Mouse (Mus musculus) telencephalon, adult 2 months (tissue): Measurements from ENCODE around the gene Kcnma1.

Source experiments
- DNase-seq: peaks from one replicate; pipeline ENCODE4 v3.0.0-alpha.2; 2011; ENCODE audit warnings: low read depth, low spot score

The Kcnma1 gene

DNA sequence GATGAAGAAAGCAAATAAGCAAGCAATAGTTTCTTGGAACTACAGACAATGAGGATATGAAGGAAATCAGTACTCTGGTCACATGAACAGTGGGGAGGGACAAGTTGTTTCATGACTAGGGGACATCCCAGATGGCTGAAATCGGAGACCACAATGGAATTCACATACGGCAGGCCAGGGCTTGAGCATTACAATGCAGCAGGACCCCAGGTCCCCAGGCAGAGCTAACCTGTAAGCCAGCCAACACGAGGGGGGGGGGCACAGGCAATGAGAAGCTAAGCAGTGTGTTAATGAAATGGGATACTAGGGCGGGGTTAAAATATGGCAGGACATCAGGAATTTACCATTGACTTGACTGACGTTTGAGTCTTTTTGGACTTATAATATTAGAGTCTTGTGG lies 324.6 kb downstream of the Kcnma1 start:
- DNase-seq = no peak

- DNase-seq = no peak
Measured at GRCm38 (mm10) chr14:23688513-23688912, 325.8 kb downstream of the Kcnma1 start.

DNA sequence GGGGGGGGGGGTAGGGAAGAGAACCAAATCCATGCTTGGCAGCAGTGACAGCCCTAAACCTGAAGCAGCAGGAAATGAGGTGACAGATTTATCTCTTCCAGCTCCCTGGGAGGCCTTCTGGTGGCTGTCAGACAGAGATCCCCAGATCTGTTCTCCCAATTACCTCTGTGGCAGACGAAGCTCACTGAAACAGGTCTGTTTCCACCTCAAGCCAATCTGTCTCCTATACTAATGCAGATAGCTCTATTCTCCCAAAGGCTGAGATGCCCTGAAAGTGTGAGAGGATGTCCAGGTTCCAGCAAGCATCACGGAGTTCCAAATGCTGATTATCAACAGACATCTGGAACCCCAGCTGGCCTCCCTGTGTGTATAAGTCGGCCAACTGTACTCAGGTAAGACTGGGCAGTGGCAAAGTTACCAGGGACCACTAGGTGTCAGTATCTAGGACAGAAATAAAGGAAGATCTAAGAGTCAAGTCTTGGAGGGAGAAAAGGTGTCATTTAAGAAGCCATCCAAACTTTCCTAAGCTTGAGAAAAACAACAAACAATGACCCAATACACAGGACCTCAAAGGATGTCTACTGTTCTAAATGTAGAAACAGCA lies 329.7 kb downstream of the Kcnma1 start:
- no peak for DNase-seq

DNA sequence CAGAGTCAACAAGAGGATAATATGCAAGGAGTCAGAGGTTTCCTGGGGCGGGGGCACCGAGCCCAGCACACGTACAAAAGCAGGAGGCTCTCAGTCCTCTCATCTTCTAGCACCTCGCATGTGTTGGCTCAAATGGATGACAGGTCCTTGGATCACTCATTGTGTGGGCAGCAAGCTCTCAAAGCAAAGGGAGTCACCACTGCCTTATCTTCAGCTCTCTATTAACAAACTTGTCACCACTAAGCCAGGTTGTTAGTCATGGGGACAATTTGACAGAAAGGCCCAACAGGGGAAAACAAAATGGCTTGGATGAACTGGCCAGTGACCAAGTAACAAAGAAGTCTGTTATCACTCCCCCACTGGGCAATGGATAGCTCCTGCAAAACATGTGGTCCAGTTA lies 331.5 kb downstream of the Kcnma1 start:
- DNase-seq = no peak

- no peak for DNase-seq
Measured at GRCm38 (mm10) chr14:23679378-23679777, 334.9 kb downstream of the Kcnma1 start.

- peak; percentile 63 for DNase-seq
Measured at GRCm38 (mm10) chr14:23666420-23666819, 347.9 kb downstream of the Kcnma1 start.

DNA sequence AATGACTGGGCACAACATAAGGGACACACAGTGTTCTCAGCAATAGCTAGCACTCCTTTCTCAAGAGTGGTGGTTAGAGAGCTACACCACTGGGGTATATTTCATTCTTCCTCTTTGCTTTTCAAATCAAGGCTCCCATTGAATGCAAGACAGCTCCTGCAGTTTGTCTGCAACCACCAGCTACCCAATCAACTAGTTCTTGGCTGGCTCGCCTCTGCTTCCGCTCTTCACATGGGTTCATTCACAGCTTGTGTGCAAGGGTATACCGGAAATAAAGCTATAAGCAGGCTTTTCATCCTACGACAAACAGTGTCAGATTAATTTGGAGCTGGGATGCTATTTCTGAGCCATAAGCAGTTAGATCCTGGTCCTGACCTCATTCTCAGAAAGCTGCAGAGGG lies 362.6 kb downstream of the Kcnma1 start:
- DNase-seq = no peak

DNA sequence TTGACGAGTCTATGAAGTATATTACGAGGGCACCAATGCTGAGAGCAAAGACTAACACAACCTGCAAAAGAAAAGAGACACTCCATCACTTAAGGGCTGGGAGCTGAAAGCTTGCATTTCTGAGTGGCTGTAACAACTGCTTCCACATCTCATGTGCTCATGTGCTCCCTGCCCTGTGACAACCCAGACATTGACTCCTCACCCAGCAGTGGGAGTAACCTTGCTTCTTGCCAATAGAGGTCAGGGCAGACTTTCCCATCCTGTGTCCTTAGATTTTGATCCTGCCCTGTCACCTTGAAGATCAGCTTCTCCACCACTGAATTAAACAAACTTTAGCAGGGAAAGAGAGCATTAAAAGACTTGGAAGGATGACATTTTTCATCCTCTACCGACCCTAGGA lies 364.2 kb downstream of the Kcnma1 start:
- DNase-seq = no peak

GRCm38 (mm10) chr14:23645361-23646063 lies 368.8 kb downstream of the Kcnma1 start:
- peak; percentile 72 for DNase-seq

DNA sequence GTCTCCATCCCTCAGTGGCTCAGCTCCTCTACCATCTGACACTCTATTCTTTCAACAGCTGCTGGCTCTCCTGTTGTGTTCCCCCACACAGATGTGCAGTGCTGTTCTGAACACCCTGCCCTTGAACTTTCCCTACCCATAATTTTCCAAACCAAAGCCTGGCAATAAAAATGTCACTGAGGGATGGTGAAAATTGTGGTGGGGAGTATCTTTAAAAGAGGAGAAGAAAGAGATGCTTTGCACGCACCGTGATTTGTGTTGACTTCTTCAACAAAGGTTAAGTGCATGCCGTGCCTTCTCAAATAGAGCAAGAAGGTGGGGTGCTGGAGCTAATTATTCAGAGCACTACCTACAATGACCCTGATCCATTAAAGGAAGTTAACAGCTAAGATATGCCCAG lies 371.1 kb downstream of the Kcnma1 start:
- no peak for DNase-seq

GRCm38 (mm10) chr14:23640665-23641064 lies 373.6 kb downstream of the Kcnma1 start:
- DNase-seq = no peak

- DNase-seq = no peak
Measured at GRCm38 (mm10) chr14:23638078-23638695, 376.1 kb downstream of the Kcnma1 start.

- DNase-seq = no peak
Measured at GRCm38 (mm10) chr14:23635903-23636302, 378.4 kb downstream of the Kcnma1 start.

DNA sequence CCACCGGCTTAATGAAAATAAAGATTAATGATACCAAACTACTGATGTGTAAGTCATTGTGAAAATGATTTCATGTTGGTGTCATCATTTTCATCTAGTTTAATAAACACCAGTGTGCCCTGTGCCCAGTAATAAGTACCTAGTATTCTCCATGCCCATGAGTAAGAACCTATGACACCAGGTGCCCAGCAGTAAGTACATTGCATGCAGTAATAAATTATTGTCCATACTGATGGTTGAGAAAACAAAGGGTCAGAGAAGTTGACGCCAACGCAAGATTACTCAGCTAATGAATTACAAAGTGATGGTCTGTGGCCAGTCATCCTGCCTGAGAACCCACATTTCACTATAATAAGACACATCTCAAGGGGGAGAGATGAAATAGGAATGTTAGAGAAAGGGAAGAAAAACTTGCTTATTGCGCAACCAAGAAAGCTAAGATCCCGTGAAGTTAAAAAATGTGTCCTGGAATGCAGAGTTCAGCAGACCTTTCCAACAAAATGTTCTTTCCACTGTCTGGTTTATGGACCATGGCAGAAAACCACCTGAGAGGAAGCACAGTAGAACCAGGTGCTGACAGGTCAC lies 381.2 kb downstream of the Kcnma1 start:
- no peak for DNase-seq

GRCm38 (mm10) chr14:23626925-23627324 lies 387.4 kb downstream of the Kcnma1 start:
- DNase-seq = no peak

DNA sequence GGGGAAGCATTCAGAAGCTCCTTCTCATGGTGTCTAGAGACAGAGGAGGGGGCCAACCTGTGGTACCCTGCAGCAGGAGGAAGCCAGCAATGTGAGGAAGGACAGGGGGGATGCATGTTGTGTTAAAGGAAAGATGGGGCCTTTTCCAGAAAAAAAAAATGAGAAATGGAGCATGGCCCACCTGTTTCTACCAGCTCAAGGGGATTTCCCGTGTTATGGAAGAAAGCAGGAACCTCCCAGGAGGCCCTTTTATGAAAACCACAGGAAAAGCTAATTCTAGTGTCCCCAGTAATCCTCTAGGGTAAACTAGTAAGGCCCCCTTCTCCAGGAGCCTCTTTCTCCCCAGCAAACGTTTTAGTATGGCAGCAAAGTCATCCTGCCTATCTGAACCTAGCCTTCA lies 388.2 kb downstream of the Kcnma1 start:
- DNase-seq = no peak

DNA sequence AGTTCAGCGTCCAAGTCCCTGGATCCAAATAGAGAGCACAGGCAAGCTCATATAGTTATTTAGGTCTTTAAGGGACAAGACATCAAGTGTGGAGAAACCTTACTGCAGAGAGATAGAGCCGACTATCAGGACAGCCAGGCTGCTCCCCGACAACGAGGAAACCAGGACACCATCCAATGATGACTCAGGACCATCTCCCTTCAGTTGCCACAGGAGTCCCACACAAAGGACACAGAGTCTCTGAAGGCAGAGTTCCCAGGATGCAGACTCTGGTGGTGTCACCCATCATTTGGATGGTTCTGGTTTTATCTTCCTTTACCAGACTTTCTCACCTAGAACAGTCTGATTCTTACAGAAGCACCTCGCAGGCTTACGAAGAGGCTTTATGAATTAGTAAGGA lies 388.9 kb downstream of the Kcnma1 start:
- DNase-seq = no peak

GRCm38 (mm10) chr14:23624455-23624854 lies 389.8 kb downstream of the Kcnma1 start:
- no peak for DNase-seq

DNA sequence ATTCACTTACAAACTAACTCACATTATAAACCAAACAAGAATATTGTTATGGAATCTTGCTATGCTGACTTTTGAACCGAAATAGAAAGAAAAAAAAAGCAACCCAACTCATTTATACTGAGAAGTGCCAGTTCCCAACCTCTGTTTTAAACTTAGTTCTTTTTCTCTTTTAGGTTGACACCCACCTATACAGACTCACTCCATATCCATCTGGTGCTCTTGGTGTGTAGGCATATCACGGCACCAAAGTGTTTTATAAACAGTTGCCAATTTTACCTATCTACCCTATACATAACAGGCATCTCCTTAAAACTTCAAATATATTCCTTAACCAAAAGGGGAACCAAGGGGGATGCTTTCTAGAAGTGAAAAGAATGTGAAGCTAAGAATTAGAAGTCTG lies 393.6 kb downstream of the Kcnma1 start:
- DNase-seq = peak; percentile 75

GRCm38 (mm10) chr14:23618973-23619372 lies 395.3 kb downstream of the Kcnma1 start:
- no peak for DNase-seq

DNA sequence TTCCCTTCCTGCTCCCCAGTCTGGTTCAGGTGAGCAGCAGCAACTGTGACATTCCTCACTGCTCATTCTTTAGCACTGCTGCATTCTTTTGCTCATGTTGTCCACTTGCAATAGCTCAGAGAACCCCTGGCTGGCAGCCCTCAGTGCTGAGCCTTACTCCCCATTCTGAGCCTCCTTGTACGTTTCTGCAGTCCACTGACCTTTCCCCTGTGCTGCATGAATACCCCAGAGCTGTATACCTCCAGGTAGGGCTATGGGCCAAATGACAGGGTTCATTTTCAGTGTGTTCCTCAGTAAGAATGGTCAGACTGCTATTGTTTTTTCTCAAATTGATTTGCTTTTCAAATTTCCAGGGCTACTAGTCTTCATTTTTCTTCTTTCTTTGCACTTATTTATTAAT lies 396.2 kb downstream of the Kcnma1 start:
- no peak for DNase-seq

- DNase-seq = no peak
Measured at GRCm38 (mm10) chr14:23610054-23610453, 404.2 kb downstream of the Kcnma1 start.

DNA sequence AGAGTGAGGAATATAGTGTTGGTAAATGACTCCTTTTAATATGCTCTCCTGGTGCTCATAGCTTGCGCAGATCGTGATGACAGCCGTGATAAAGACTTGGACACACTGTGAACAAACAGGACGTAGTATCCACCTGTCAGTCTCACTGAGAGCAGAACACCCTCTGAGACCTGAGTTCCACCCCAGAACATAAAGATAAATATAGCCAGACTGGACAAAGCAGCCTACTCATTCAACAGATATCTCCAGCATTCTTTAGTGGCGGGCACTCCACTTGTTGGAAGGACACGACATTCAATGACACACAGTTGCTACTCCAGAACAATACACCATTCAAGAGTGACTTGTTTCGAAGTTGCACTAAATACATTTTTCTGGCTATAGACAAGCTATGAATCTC lies 408.6 kb downstream of the Kcnma1 start:
- DNase-seq = no peak
